Mouse (Mus musculus): ENCODE results near the gene Vmn1r62. TPM values are rescaled to one million over a fixed set of nuclear protein-coding genes. Genes with fewer than 3 reads are reported as not detected.

The Vmn1r62 gene
- not detected in 2 replicates for polyA plus RNA-seq (2012; rRNA removed)

DNA sequence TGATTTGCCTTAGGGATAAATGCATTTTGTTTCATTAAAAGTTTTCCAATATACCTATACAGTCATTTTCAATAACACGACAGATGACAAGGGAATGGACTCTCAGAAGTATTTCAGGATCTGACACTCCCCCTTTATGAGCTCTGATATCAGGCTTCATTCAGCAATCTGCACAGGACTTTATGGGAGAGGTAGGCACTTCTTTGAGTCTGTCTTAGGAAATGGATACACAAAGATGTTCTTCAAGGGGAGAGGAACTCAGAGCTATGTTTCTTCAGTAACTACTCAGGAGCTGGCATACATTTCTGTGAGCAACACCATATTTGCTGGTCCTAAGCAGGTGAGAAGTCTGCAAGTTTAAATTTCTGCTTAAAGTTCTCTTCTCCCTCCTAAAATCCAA is at the start of gene Vmn1r62:
Gene Vmn1r62 (plus strand): TSS at position 301 of the 400 bp plus-strand sequence.

Other genes with a start within 250 kb of the Vmn1r62 start
- gene Vmn1r59, start 216.9 kb upstream of the Vmn1r62 start, polyA plus RNA-seq (2012; rRNA removed), result not detected in 2 replicates
- not detected in 2 replicates for gene Vmn2r28, start 179.7 kb upstream of the Vmn1r62 start, polyA plus RNA-seq (2012; rRNA removed)
- not detected in 2 replicates for gene Vmn1r60, start 126.3 kb upstream of the Vmn1r62 start, polyA plus RNA-seq (2012; rRNA removed)
- not detected in 2 replicates for gene Vmn1r61, start 60.3 kb upstream of the Vmn1r62 start, polyA plus RNA-seq (2012; rRNA removed)
- gene Vmn1r63, start 131.8 kb downstream of the Vmn1r62 start, polyA plus RNA-seq (2012; rRNA removed), result not detected in 2 replicates
- not detected in 2 replicates for gene Vmn1r64, start 210.9 kb downstream of the Vmn1r62 start, polyA plus RNA-seq (2012; rRNA removed)